Mouse (Mus musculus) MEL (cell line): ENCODE data around the gene Ubash3b. TPM values are rescaled to one million over a fixed set of nuclear protein-coding genes. Genes with fewer than 3 reads are reported as not detected.

Experiments
- DNase-seq: peaks from one replicate; pipeline ENCODE4 v3.0.0; 2011; ENCODE audit warnings: low read depth, low spot score
- H3K27ac ChIP-seq: 2 replicates; pipeline ENCODE4 v1.5.1; 2012; ENCODE audit warnings: low read depth, mild to moderate bottlenecking, control low read depth, low read length, moderate library complexity; ENCODE audit not compliant: control insufficient read depth
- H3K27me3 ChIP-seq, 2 experiments: fragments of 150-350 bp in 1 of 2; sonication (generic) in 1 of 2; 2 replicates each; pipeline ENCODE4 v1.6.1; 2012; ENCODE audit warnings: low read length in 2 of 2, mild to moderate bottlenecking in 2 of 2, improper control_type of control experiment in 1 of 2, moderate library complexity in 1 of 2; ENCODE audit not compliant: insufficient read depth in 2 of 2, control insufficient read depth in 1 of 2
- H3K36me3 ChIP-seq, 2 experiments: 2 replicates each; pipeline ENCODE4 v1.6.1; 2012 to 2014; ENCODE audit warnings: low read length in 2 of 2, improper control_type of control experiment in 1 of 2, inconsistent platforms in 1 of 2, mild to moderate bottlenecking in 1 of 2; ENCODE audit not compliant: insufficient read depth in 2 of 2, control insufficient read depth in 1 of 2
- H3K4me1 ChIP-seq, 2 experiments: fragments of 150-350 bp in 1 of 2; sonication (generic) in 1 of 2; 2 replicates each; pipeline ENCODE4 v1.6.1; 2012; ENCODE audit warnings: low read length in 2 of 2, improper control_type of control experiment in 1 of 2, mild to moderate bottlenecking in 1 of 2; ENCODE audit not compliant: insufficient read depth in 2 of 2, control insufficient read depth in 1 of 2
- H3K4me3 ChIP-seq, 2 experiments: fragments of 150-350 bp in 1 of 2; sonication (generic) in 1 of 2; 2 replicates each; pipeline ENCODE4 v1.5.1; 2012; ENCODE audit warnings: low read depth in 2 of 2, low read length in 2 of 2, mild to moderate bottlenecking in 2 of 2, moderate library complexity in 2 of 2, control low read depth in 1 of 2, improper control_type of control experiment in 1 of 2; ENCODE audit not compliant: control insufficient read depth in 1 of 2, insufficient read depth in 1 of 2
- H3K79me2 ChIP-seq: 2 replicates; pipeline ENCODE4 v1.6.1; 2012; ENCODE audit warnings: mild to moderate bottlenecking, low read length, moderate library complexity; ENCODE audit not compliant: control insufficient read depth, poor library complexity, insufficient read depth
- H3K9ac ChIP-seq: 2 replicates; pipeline ENCODE4 v1.6.1; 2012; ENCODE audit warnings: low read depth, mild to moderate bottlenecking, control low read depth, low read length, moderate library complexity; ENCODE audit not compliant: control insufficient read depth, poor library complexity, severe bottlenecking
- H3K9me3 ChIP-seq: fragments of 150-350 bp; sonication (generic); replicated peaks from 2 replicates; pipeline ENCODE4 v1.6.1; 2012; ENCODE audit warnings: mild to moderate bottlenecking, low read length, improper control_type of control experiment, moderate library complexity; ENCODE audit not compliant: insufficient read depth
- CTCF ChIP-seq, 3 experiments: IDR thresholded peaks in 2 of 3; conservative IDR thresholded peaks in 1 of 3; 2 replicates each; pipeline ENCODE4 v1.5.1; 2011 to 2012; ENCODE audit warnings: low read length in 3 of 3, low read depth in 2 of 3, mild to moderate bottlenecking in 2 of 3, improper control_type of control experiment in 1 of 3, inconsistent platforms in 1 of 3, mixed read lengths in 1 of 3, moderate library complexity in 1 of 3; ENCODE audit not compliant: control insufficient read depth in 1 of 3, insufficient read depth in 1 of 3, poor library complexity in 1 of 3, severe bottlenecking in 1 of 3
- ELF1 ChIP-seq: IDR thresholded peaks from 2 replicates; pipeline ENCODE4 v1.6.1; 2014; ENCODE audit warnings: low read depth, mild to moderate bottlenecking, inconsistent platforms, low read length, improper control_type of control experiment, moderate library complexity
- EP300 ChIP-seq, 2 experiments: IDR thresholded peaks; 2 replicates each; pipeline ENCODE4 v1.6.1; 2011; ENCODE audit warnings: improper control_type of control experiment in 2 of 2, low read length in 2 of 2, low read depth in 1 of 2, mild to moderate bottlenecking in 1 of 2
- GABPA ChIP-seq: IDR thresholded peaks from 2 replicates; pipeline ENCODE4 v1.6.1; 2012; ENCODE audit warnings: low read depth, mild to moderate bottlenecking, inconsistent platforms, low read length, improper control_type of control experiment, moderate library complexity
- JUND ChIP-seq: IDR thresholded peaks from 2 replicates; pipeline ENCODE4 v1.6.1; 2011; ENCODE audit warnings: low read depth, mild to moderate bottlenecking, improper control_type of control experiment, low read length
- KAT2A ChIP-seq: conservative IDR thresholded peaks from 2 replicates; pipeline ENCODE4 v1.6.1; 2012; ENCODE audit warnings: low read depth, low read length, improper control_type of control experiment, inconsistent platforms
- MAFK ChIP-seq: IDR thresholded peaks from 2 replicates; pipeline ENCODE4 v1.6.1; 2011; ENCODE audit warnings: low read depth, mild to moderate bottlenecking, low read length, improper control_type of control experiment, borderline replicate concordance
- MAX ChIP-seq: IDR thresholded peaks from 2 replicates; pipeline ENCODE4 v1.6.1; 2011; ENCODE audit warnings: low read length, improper control_type of control experiment
- MEF2A ChIP-seq: IDR thresholded peaks from 2 replicates; pipeline ENCODE4 v1.6.1; 2014; ENCODE audit warnings: low read depth, mild to moderate bottlenecking, inconsistent platforms, low read length, improper control_type of control experiment; ENCODE audit not compliant: poor library complexity, insufficient replicate concordance, severe bottlenecking; ENCODE audit errors: extremely low read depth
- MXI1 ChIP-seq: IDR thresholded peaks from 2 replicates; pipeline ENCODE4 v1.6.1; 2011; ENCODE audit warnings: mild to moderate bottlenecking, low read depth, low read length, improper control_type of control experiment
- MYB ChIP-seq: IDR thresholded peaks from 2 replicates; pipeline ENCODE4 v1.6.1; 2011; ENCODE audit warnings: mild to moderate bottlenecking, low read depth, low read length, improper control_type of control experiment
- POLR2A ChIP-seq, 2 experiments: IDR thresholded peaks; 2 replicates each; pipeline ENCODE4 v1.6.1; 2011 to 2012; ENCODE audit warnings: low read length in 2 of 2, mild to moderate bottlenecking in 2 of 2, control low read depth in 1 of 2, improper control_type of control experiment in 1 of 2, low read depth in 1 of 2, moderate library complexity in 1 of 2; ENCODE audit not compliant: control insufficient read depth in 1 of 2, insufficient read depth in 1 of 2, poor library complexity in 1 of 2
- POLR2AphosphoS2 ChIP-seq: IDR thresholded peaks from 2 replicates; pipeline ENCODE4 v1.6.1; 2011; ENCODE audit warnings: low read length, improper control_type of control experiment
- RAD21 ChIP-seq: IDR thresholded peaks from 2 replicates; pipeline ENCODE4 v1.6.1; 2011; ENCODE audit warnings: mild to moderate bottlenecking, low read depth, low read length, improper control_type of control experiment
- SIN3A ChIP-seq: IDR thresholded peaks from 2 replicates; pipeline ENCODE4 v1.6.1; 2012; ENCODE audit warnings: low read length, improper control_type of control experiment, inconsistent platforms
- SMC3 ChIP-seq: IDR thresholded peaks from 2 replicates; pipeline ENCODE4 v1.6.1; 2011; ENCODE audit warnings: low read depth, low read length, improper control_type of control experiment
- TAL1 ChIP-seq: IDR thresholded peaks from 2 replicates; pipeline ENCODE4 v1.6.1; 2012; ENCODE audit warnings: mild to moderate bottlenecking, inconsistent platforms, low read length, moderate library complexity, mixed read lengths
- UBTF ChIP-seq: IDR thresholded peaks from 2 replicates; pipeline ENCODE4 v1.6.1; 2012; ENCODE audit warnings: low read depth, mild to moderate bottlenecking, inconsistent platforms, low read length, improper control_type of control experiment, moderate library complexity, borderline replicate concordance; ENCODE audit not compliant: insufficient read depth
- ZMIZ1 ChIP-seq: IDR thresholded peaks from 2 replicates; pipeline ENCODE4 v1.6.1; 2012; ENCODE audit warnings: low read depth, mild to moderate bottlenecking, inconsistent platforms, low read length, improper control_type of control experiment, moderate library complexity
- ZNF384 ChIP-seq: IDR thresholded peaks from 2 replicates; pipeline ENCODE4 v1.6.1; 2012; ENCODE audit warnings: low read depth, mild to moderate bottlenecking, inconsistent platforms, low read length, improper control_type of control experiment
- polyA plus RNA-seq, 2 experiments: library from polyadenylated mRNA; stranded (reverse) in 1 of 2; unstranded in 1 of 2; fragments of >175 nt in 1 of 2; fragments of >200 nt in 1 of 2; gene quantifications; 2 replicates each; pipeline versions ENCODE4 v1.2.1 to v1.2.4; 2012; ENCODE audit warnings: low replicate concordance in 2 of 2, low read depth in 1 of 2; ENCODE audit not compliant: insufficient read length in 2 of 2, insufficient read depth in 1 of 2, missing spikeins in 1 of 2
- total RNA-seq: library from RNA; depleted of rRNA; stranded (reverse); fragments of 300-350 nt; gene quantifications from 2 replicates; pipeline ENCODE4 v1.2.3, GENCODE M21; 2012

Ubash3b gene
- total and polyA plus RNA-seq, 3 experiments, result 5.4 to 11.3 TPM; not detected in 1

GRCm38 (mm10) chr9:41205267-41205666 is 43.8 kb upstream of the Ubash3b start:
- Histone ChIP-seq H3K27me3 (no peaks in the 10 kb centered on the region), H3K4me1 (no peaks in the 10 kb centered on the region), H3K9ac (no peak overlapping the region), H3K36me3 (no peaks in the 10 kb centered on the region), H3K4me3 (no peak overlapping the region), H3K79me2 (no peaks in the 10 kb centered on the region), H3K27ac (no peak overlapping the region), H3K9me3 (no peaks in the 10 kb centered on the region)
- TF ChIP-seq POLR2A (IDR thresholded peaks at IDR 0.05; ENCODE audit: control insufficient read depth in 1 of 2, insufficient read depth in 1 of 2, low read depth in 1 of 2, low read length in 2 of 2, poor library complexity in 1 of 2) (no peak), ELF1 (no peak), GABPA (no peak), KAT2A (no peak), CTCF (IDR thresholded peaks at IDR 0.05 in 2 of 3, conservative IDR thresholded peaks at IDR 0.05 in 1 of 3; ENCODE audit: control insufficient read depth in 1 of 3, insufficient read depth in 1 of 3, low read depth in 2 of 3, low read length in 3 of 3, poor library complexity in 1 of 3, severe bottlenecking in 1 of 3) (peak in 2 of 3 experiments; percentile 35 to 36; a peak in 4 of 6 replicates), SIN3A (no peak), SMC3 (peak; percentile 41), EP300 (IDR thresholded peaks at IDR 0.05; ENCODE audit: low read depth in 1 of 2, low read length in 2 of 2) (no peak), MAX (no peak)
- peak; percentile 24 for DNase-seq

GRCm38 (mm10) chr9:41199456-41200252 is 38.2 kb upstream of the Ubash3b start:
- Histone ChIP-seq H3K27ac (no peak overlapping the region), H3K36me3 (peaks cover 0 to 6% of the 10 kb centered on the region in 2 experiments; a peak in 2 of 4 replicates), H3K4me3 (no peak overlapping the region), H3K27me3 (no peaks in the 10 kb centered on the region), H3K4me1 (peaks cover 3 to 8% of the 10 kb centered on the region in 2 experiments; a peak in 3 of 4 replicates), H3K9me3 (no peaks in the 10 kb centered on the region), H3K9ac (no peak overlapping the region), H3K79me2 (no peaks in the 10 kb centered on the region)
- no peak for DNase-seq
- TF ChIP-seq MEF2A, result no peak
- no peak for TF ChIP-seq SIN3A
- TF ChIP-seq CTCF (IDR thresholded peaks at IDR 0.05 in 2 of 3, conservative IDR thresholded peaks at IDR 0.05 in 1 of 3; ENCODE audit: control insufficient read depth in 1 of 3, insufficient read depth in 1 of 3, low read depth in 2 of 3, low read length in 3 of 3, poor library complexity in 1 of 3, severe bottlenecking in 1 of 3), result no peak
- TF ChIP-seq POLR2AphosphoS2, result no peak
- TF ChIP-seq MYB, result no peak
- TF ChIP-seq ZNF384, result no peak
- TF ChIP-seq MXI1, result no peak
- no peak for TF ChIP-seq JUND
- TF ChIP-seq RAD21, result no peak
- TF ChIP-seq MAFK, result no peak
- no peak for TF ChIP-seq UBTF
- TF ChIP-seq SMC3, result no peak
- no peak for TF ChIP-seq TAL1
- no peak for TF ChIP-seq ZMIZ1
- TF ChIP-seq GABPA, result no peak
